Mouse (Mus musculus): ENCODE measurements around the gene Olfr104-ps. TPM values are rescaled to one million over a fixed set of nuclear protein-coding genes. Genes with fewer than 3 reads are reported as not detected.

Olfr104-ps gene
- polyA plus RNA-seq, 1 experiment: not detected

GRCm38 (mm10) chr17:37390093-37390492, 30.7 kb downstream of the Olfr104-ps start, which contains the start of gene Olfr106-ps:
TSS of gene Olfr106-ps (plus strand) at chr17:37390393.
- H3K27me3 ChIP-seq (ENCODE audit: control insufficient read depth, insufficient read depth, insufficient read length): no peaks in the 10 kb centered on the region
- no peak within 1 kb of the TSS for H3K4me3 ChIP-seq
- no peak within 1 kb of the TSS for H3ac ChIP-seq (ENCODE audit: control insufficient read depth, insufficient read length)
- H3K4me2 ChIP-seq (ENCODE audit: low read depth): no peak within 1 kb of the TSS
- no peaks in the 10 kb centered on the region for H3K36me3 ChIP-seq (ENCODE audit: control insufficient read depth, insufficient read depth)
- no peaks in the 10 kb centered on the region for H3K79me2 ChIP-seq (ENCODE audit: control insufficient read depth, insufficient read depth)
- TF ChIP-seq MYOD1 (IDR thresholded peaks at IDR 0.05; ENCODE audit: control insufficient read depth in 1 of 3, insufficient read length in 2 of 3, low read depth in 2 of 3) (no peak), SRF (IDR thresholded peaks at IDR 0.05; ENCODE audit: control insufficient read depth, insufficient read length, low read depth) (no peak), MYOG (IDR thresholded peaks at IDR 0.05; ENCODE audit: control insufficient read depth in 1 of 3, insufficient read depth in 1 of 3, insufficient read length in 2 of 3, low read depth in 2 of 3) (no peak), TCF3 (IDR thresholded peaks at IDR 0.05; ENCODE audit: insufficient read length, low read depth) (no peak), POLR2A (IDR thresholded peaks at IDR 0.05; ENCODE audit: insufficient read length, low read depth) (no peak), MAX (IDR thresholded peaks at IDR 0.05; ENCODE audit: low read depth) (no peak), USF1 (IDR thresholded peaks at IDR 0.05; ENCODE audit: low read depth) (no peak), CEBPB (IDR thresholded peaks at IDR 0.05; ENCODE audit: insufficient read depth, poor library complexity, severe bottlenecking) (no peak), E2F4 (IDR thresholded peaks at IDR 0.05; ENCODE audit: insufficient read depth) (no peak), POLR2AphosphoS2 (IDR thresholded peaks at IDR 0.05; ENCODE audit: insufficient read length, low read depth) (no peak), REST (IDR thresholded peaks at IDR 0.05; ENCODE audit: insufficient read depth, insufficient read length) (no peak), TCF12 (IDR thresholded peaks at IDR 0.05; ENCODE audit: insufficient read depth, poor library complexity, severe bottlenecking) (no peak)

GRCm38 (mm10) chr17:37398926-37399325, 39.5 kb downstream of the Olfr104-ps start, which contains the start of gene Olfr107:
TSS of gene Olfr107 (plus strand) at chr17:37399226.
- no peak for TF ChIP-seq CEBPB (IDR thresholded peaks at IDR 0.05; ENCODE audit: insufficient read depth, poor library complexity, severe bottlenecking)
- TF ChIP-seq USF1 (IDR thresholded peaks at IDR 0.05; ENCODE audit: low read depth): no peak
- no peak for TF ChIP-seq MYOD1 (IDR thresholded peaks at IDR 0.05; ENCODE audit: control insufficient read depth in 1 of 3, insufficient read length in 2 of 3, low read depth in 2 of 3)
- TF ChIP-seq POLR2AphosphoS2 (IDR thresholded peaks at IDR 0.05; ENCODE audit: insufficient read length, low read depth): no peak
- no peak for TF ChIP-seq E2F4 (IDR thresholded peaks at IDR 0.05; ENCODE audit: insufficient read depth)
- no peak for TF ChIP-seq MYOG (IDR thresholded peaks at IDR 0.05; ENCODE audit: control insufficient read depth in 1 of 3, insufficient read depth in 1 of 3, insufficient read length in 2 of 3, low read depth in 2 of 3)
- TF ChIP-seq TCF12 (IDR thresholded peaks at IDR 0.05; ENCODE audit: insufficient read depth, poor library complexity, severe bottlenecking): no peak
- TF ChIP-seq POLR2A (IDR thresholded peaks at IDR 0.05; ENCODE audit: insufficient read length, low read depth): no peak
- TF ChIP-seq MAX (IDR thresholded peaks at IDR 0.05; ENCODE audit: low read depth): no peak
- no peak for TF ChIP-seq TCF3 (IDR thresholded peaks at IDR 0.05; ENCODE audit: insufficient read length, low read depth)
- Histone ChIP-seq H3K36me3 (ENCODE audit: control insufficient read depth, insufficient read depth) (no peaks in the 10 kb centered on the region), H3K4me3 (no peak within 1 kb of the TSS), H3K79me2 (ENCODE audit: control insufficient read depth, insufficient read depth) (no peaks in the 10 kb centered on the region), H3K4me2 (ENCODE audit: low read depth) (no peak within 1 kb of the TSS), H3K27me3 (ENCODE audit: control insufficient read depth, insufficient read depth, insufficient read length) (no peaks in the 10 kb centered on the region), H3ac (ENCODE audit: control insufficient read depth, insufficient read length) (no peak within 1 kb of the TSS)

GRCm38 (mm10) chr17:37413380-37413779, 54.0 kb downstream of the Olfr104-ps start:
- Histone ChIP-seq H3K4me3 (no peak overlapping the region), H3K79me2 (ENCODE audit: control insufficient read depth, insufficient read depth) (no peaks in the 10 kb centered on the region), H3ac (ENCODE audit: control insufficient read depth, insufficient read length) (no peak overlapping the region), H3K27me3 (ENCODE audit: control insufficient read depth, insufficient read depth, insufficient read length) (no peaks in the 10 kb centered on the region), H3K4me2 (ENCODE audit: low read depth) (no peak overlapping the region), H3K36me3 (ENCODE audit: control insufficient read depth, insufficient read depth) (no peaks in the 10 kb centered on the region)
- no peak for TF ChIP-seq TCF12 (IDR thresholded peaks at IDR 0.05; ENCODE audit: insufficient read depth, poor library complexity, severe bottlenecking)
- no peak for TF ChIP-seq POLR2A (IDR thresholded peaks at IDR 0.05; ENCODE audit: insufficient read length, low read depth)
- no peak for TF ChIP-seq TCF3 (IDR thresholded peaks at IDR 0.05; ENCODE audit: insufficient read length, low read depth)
- TF ChIP-seq SRF (IDR thresholded peaks at IDR 0.05; ENCODE audit: control insufficient read depth, insufficient read length, low read depth): no peak
- no peak for TF ChIP-seq USF1 (IDR thresholded peaks at IDR 0.05; ENCODE audit: low read depth)

Other genes with a start within 250 kb of the Olfr104-ps start
- not detected for gene Olfr92, start 239.5 kb upstream of the Olfr104-ps start, polyA plus RNA-seq (2012; fragmentation: generic; extraction: Trizol)
- not detected for gene Olfr93, start 198.1 kb upstream of the Olfr104-ps start, polyA plus RNA-seq (2012; fragmentation: generic; extraction: Trizol)
- not detected for gene Ubd, start 165.7 kb upstream of the Olfr104-ps start, polyA plus RNA-seq (2012; fragmentation: generic; extraction: Trizol)
- gene Olfr94, start 158.6 kb upstream of the Olfr104-ps start, polyA plus RNA-seq (2012; fragmentation: generic; extraction: Trizol): not detected
- not detected for gene Olfr95, start 146.5 kb upstream of the Olfr104-ps start, polyA plus RNA-seq (2012; fragmentation: generic; extraction: Trizol)
- gene Olfr96, start 139.4 kb upstream of the Olfr104-ps start, polyA plus RNA-seq (2012; fragmentation: generic; extraction: Trizol): not detected
- not detected for gene Olfr97, start 122.3 kb upstream of the Olfr104-ps start, polyA plus RNA-seq (2012; fragmentation: generic; extraction: Trizol)
- gene Olfr98, start 95.8 kb upstream of the Olfr104-ps start, polyA plus RNA-seq (2012; fragmentation: generic; extraction: Trizol): not detected
- gene H2-M3, start 89.4 kb upstream of the Olfr104-ps start, polyA plus RNA-seq (2012; fragmentation: generic; extraction: Trizol): 4.3 TPM
- gene Olfr99, start 76.1 kb upstream of the Olfr104-ps start, polyA plus RNA-seq (2012; fragmentation: generic; extraction: Trizol): 0.02 TPM
- not detected for gene Olfr101, start 55.3 kb upstream of the Olfr104-ps start, polyA plus RNA-seq (2012; fragmentation: generic; extraction: Trizol)
- gene Olfr102, start 42.5 kb upstream of the Olfr104-ps start, polyA plus RNA-seq (2012; fragmentation: generic; extraction: Trizol): not detected
- gene Olfr103, start 19.9 kb upstream of the Olfr104-ps start, polyA plus RNA-seq (2012; fragmentation: generic; extraction: Trizol): not detected
- gene Olfr105-ps, start 19.5 kb downstream of the Olfr104-ps start, polyA plus RNA-seq (2012; fragmentation: generic; extraction: Trizol): not detected
- not detected for gene Olfr106-ps, start 30.8 kb downstream of the Olfr104-ps start, polyA plus RNA-seq (2012; fragmentation: generic; extraction: Trizol)
- gene Olfr107, start 39.6 kb downstream of the Olfr104-ps start, polyA plus RNA-seq (2012; fragmentation: generic; extraction: Trizol): not detected
- gene Olfr108, start 85.9 kb downstream of the Olfr104-ps start, polyA plus RNA-seq (2012; fragmentation: generic; extraction: Trizol): not detected
- not detected for gene Olfr109, start 99.3 kb downstream of the Olfr104-ps start, polyA plus RNA-seq (2012; fragmentation: generic; extraction: Trizol)
- gene H2-M2, start 124.0 kb downstream of the Olfr104-ps start, polyA plus RNA-seq (2012; fragmentation: generic; extraction: Trizol): not detected
- not detected for gene Olfr110, start 132.9 kb downstream of the Olfr104-ps start, polyA plus RNA-seq (2012; fragmentation: generic; extraction: Trizol)
- gene Olfr111, start 148.4 kb downstream of the Olfr104-ps start, polyA plus RNA-seq (2012; fragmentation: generic; extraction: Trizol): not detected
- not detected for gene Olfr112, start 209.9 kb downstream of the Olfr104-ps start, polyA plus RNA-seq (2012; fragmentation: generic; extraction: Trizol)
- gene Olfr113, start 218.1 kb downstream of the Olfr104-ps start, polyA plus RNA-seq (2012; fragmentation: generic; extraction: Trizol): not detected
- gene Olfr114, start 233.2 kb downstream of the Olfr104-ps start, polyA plus RNA-seq (2012; fragmentation: generic; extraction: Trizol): not detected

All from myocyte (in vitro differentiated cells).